Mouse (Mus musculus) forebrain, embryonic 16.5 days (tissue): ENCODE data around the gene Rrp1. TPM values are rescaled to one million over a fixed set of nuclear protein-coding genes. Genes with fewer than 3 reads are reported as not detected.
A peak's percentile ranks its signal among the peaks of the same experiment; 100 is the strongest.

ENCODE experiments used
- ATAC-seq: fragments of 200-750 bp; cut with Nextera tagmentation; 2 replicates; pipeline ENCODE4 v1.8.0; 2017; ENCODE audit warnings: mild to moderate bottlenecking, moderate library complexity
- H3K27ac ChIP-seq: fragments of 300-500 bp; sonication (generic); 2 replicates; pipeline ENCODE4 v1.5.1; 2014; ENCODE audit warnings: low read length, control low read depth
- H3K27me3 ChIP-seq: fragments of 300-500 bp; sonication (generic); replicated peaks from 2 replicates; pipeline ENCODE4 v1.6.1; 2014; ENCODE audit warnings: low read length; ENCODE audit not compliant: control insufficient read depth, insufficient read depth
- H3K36me3 ChIP-seq: fragments of 300-500 bp; sonication (generic); 2 replicates; pipeline ENCODE4 v1.6.1; 2014; ENCODE audit not compliant: control insufficient read depth, insufficient read depth
- H3K4me1 ChIP-seq: fragments of 300-500 bp; sonication (generic); replicated peaks from 2 replicates; pipeline ENCODE4 v1.6.1; 2014; ENCODE audit warnings: low read length; ENCODE audit not compliant: control insufficient read depth, insufficient read depth
- H3K4me2 ChIP-seq: fragments of 300-500 bp; sonication (generic); 2 replicates; pipeline ENCODE4 v1.6.1; 2014; ENCODE audit warnings: mild to moderate bottlenecking, low read length, control low read depth
- H3K4me3 ChIP-seq: fragments of 300-500 bp; sonication (generic); replicated peaks from 2 replicates; pipeline ENCODE4 v1.5.1; 2014; ENCODE audit warnings: mild to moderate bottlenecking, low read length, control low read depth
- H3K9ac ChIP-seq: fragments of 300-500 bp; sonication (generic); replicated peaks from 2 replicates; pipeline ENCODE4 v1.6.1; 2014; ENCODE audit warnings: low read depth, low read length, control low read depth
- H3K9me3 ChIP-seq: fragments of 300-500 bp; sonication (generic); 2 replicates; pipeline ENCODE4 v1.6.1; 2016; ENCODE audit warnings: low read length; ENCODE audit not compliant: control insufficient read depth
- WGBS: fragments of 180-500 bp; shearing (Covaris S2); extraction: QIAGEN DNeasy Blood & Tissue Kit; methylation state at CpG from one replicate; pipeline ENCODE4 v1.1.7; 2014; 5-methylcytosine and 5-hydroxymethylcytosine counted together
- polyA plus RNA-seq: library from polyadenylated mRNA; unstranded; fragments of >200 nt; fragmentation: Nextera tagmentation; extraction: Ambion mirVana; gene quantifications from 2 replicates; pipeline ENCODE4 v1.2.1, GENCODE M21; 2015

Rrp1 gene
- polyA plus RNA-seq, 1 experiment from 2014 or later: 438 TPM

- WGBS: 2% methylated on average over 17 of the region's 17 CpGs
- peaks cover 13% of the 10 kb centered on the region for H3K36me3 ChIP-seq
- no peaks in the 10 kb centered on the region for H3K9me3 ChIP-seq
- H3K4me2 ChIP-seq: peak overlapping the region; percentile 53
- peak; percentile 91 for ATAC-seq
- peak overlapping the region; percentile 76 for H3K27ac ChIP-seq
- peak overlapping the region; percentile 15 for H3K9ac ChIP-seq
- peaks cover 9% of the 10 kb centered on the region; the same call in 1 of the 2 replicates for H3K27me3 ChIP-seq
- H3K4me1 ChIP-seq: peaks cover 13% of the 10 kb centered on the region
- H3K4me3 ChIP-seq: peak overlapping the region; percentile 26
Measured at GRCm38 (mm10) chr10:78395819-78396624, 16.8 kb downstream of the Rrp1 start.

GRCm38 (mm10) chr10:78395377-78395776, 17.5 kb downstream of the Rrp1 start:
- 70% methylated on average over 3 of the region's 3 CpGs for WGBS
- H3K27ac ChIP-seq: peak overlapping the region; percentile 76
- no peak overlapping the region for H3K4me2 ChIP-seq
- H3K4me1 ChIP-seq: peaks cover 18% of the 10 kb centered on the region
- ATAC-seq: no peak
- peaks cover 8% of the 10 kb centered on the region for H3K36me3 ChIP-seq
- peaks cover 16% of the 10 kb centered on the region for H3K27me3 ChIP-seq
- no peaks in the 10 kb centered on the region for H3K9me3 ChIP-seq
- peak overlapping the region; percentile 15; the same call in 1 of the 2 replicates for H3K9ac ChIP-seq
- H3K4me3 ChIP-seq: no peak overlapping the region

GRCm38 (mm10) chr10:78392072-78392471, 20.8 kb downstream of the Rrp1 start:
- peaks cover 17% of the 10 kb centered on the region for H3K27me3 ChIP-seq
- no peak overlapping the region for H3K9ac ChIP-seq
- H3K4me1 ChIP-seq: peaks cover 18% of the 10 kb centered on the region
- no peaks in the 10 kb centered on the region for H3K36me3 ChIP-seq
- no peak overlapping the region for H3K27ac ChIP-seq
- no peak overlapping the region for H3K4me3 ChIP-seq
- 2% methylated on average over 18 of the region's 18 CpGs for WGBS
- H3K9me3 ChIP-seq: no peaks in the 10 kb centered on the region
- H3K4me2 ChIP-seq: peak overlapping the region; percentile 30; the same call in 1 of the 2 replicates
- no peak for ATAC-seq

- ATAC-seq: no peak
- H3K9me3 ChIP-seq: no peaks in the 10 kb centered on the region
- peaks cover 17% of the 10 kb centered on the region for H3K27me3 ChIP-seq
- H3K36me3 ChIP-seq: no peaks in the 10 kb centered on the region
- no peak overlapping the region for H3K27ac ChIP-seq
- H3K9ac ChIP-seq: no peak overlapping the region
- WGBS: 17% methylated on average over 4 of the region's 4 CpGs
- no peak overlapping the region for H3K4me2 ChIP-seq
- peaks cover 12% of the 10 kb centered on the region for H3K4me1 ChIP-seq
- no peak overlapping the region for H3K4me3 ChIP-seq
Measured at GRCm38 (mm10) chr10:78390982-78391470, 21.8 kb downstream of the Rrp1 start.

- no peak for ATAC-seq
- no peak overlapping the region; the same call in 1 of the 2 replicates for H3K4me2 ChIP-seq
- no peak overlapping the region for H3K27ac ChIP-seq
- H3K27me3 ChIP-seq: peaks cover 17% of the 10 kb centered on the region
- no peak overlapping the region for H3K4me3 ChIP-seq
- no peaks in the 10 kb centered on the region for H3K36me3 ChIP-seq
- no peaks in the 10 kb centered on the region for H3K9me3 ChIP-seq
- 0 out of 2 replicates have a peak overlapping the region, but pooled peaks have one; percentile 8 for H3K9ac ChIP-seq
- peaks cover 5% of the 10 kb centered on the region for H3K4me1 ChIP-seq
- WGBS: 40% methylated on average over 20 of the region's 20 CpGs
Measured at GRCm38 (mm10) chr10:78388216-78388980, 24.4 kb downstream of the Rrp1 start.

GRCm38 (mm10) chr10:78385520-78385919, 27.3 kb downstream of the Rrp1 start:
- H3K9ac ChIP-seq: no peak overlapping the region
- H3K27ac ChIP-seq: no peak overlapping the region
- H3K9me3 ChIP-seq: no peaks in the 10 kb centered on the region
- H3K27me3 ChIP-seq: peaks cover 2% of the 10 kb centered on the region; the same call in 1 of the 2 replicates
- no peak for ATAC-seq
- 68% methylated on average over 5 of the region's 5 CpGs for WGBS
- no peak overlapping the region for H3K4me2 ChIP-seq
- H3K4me1 ChIP-seq: no peaks in the 10 kb centered on the region; the same call in 1 of the 2 replicates
- H3K36me3 ChIP-seq: no peaks in the 10 kb centered on the region
- no peak overlapping the region for H3K4me3 ChIP-seq

GRCm38 (mm10) chr10:78383567-78383966, 29.3 kb downstream of the Rrp1 start:
- Histone ChIP-seq H3K4me2 (no peak overlapping the region), H3K9ac (no peak overlapping the region), H3K36me3 (no peaks in the 10 kb centered on the region), H3K4me3 (no peak overlapping the region), H3K4me1 (no peaks in the 10 kb centered on the region), H3K27ac (no peak overlapping the region), H3K27me3 (no peaks in the 10 kb centered on the region), H3K9me3 (no peaks in the 10 kb centered on the region)
- 74% methylated on average over 3 of the region's 3 CpGs for WGBS
- ATAC-seq: no peak

GRCm38 (mm10) chr10:78378516-78378915, 34.3 kb downstream of the Rrp1 start:
- H3K27me3 ChIP-seq: no peaks in the 10 kb centered on the region
- ATAC-seq: no peak
- no peak overlapping the region for H3K4me3 ChIP-seq
- no peaks in the 10 kb centered on the region for H3K9me3 ChIP-seq
- no peaks in the 10 kb centered on the region for H3K4me1 ChIP-seq
- no peak overlapping the region for H3K4me2 ChIP-seq
- H3K27ac ChIP-seq: no peak overlapping the region
- no peaks in the 10 kb centered on the region for H3K36me3 ChIP-seq
- 92% methylated on average over 7 of the region's 7 CpGs for WGBS
- no peak overlapping the region for H3K9ac ChIP-seq
